Mouse (Mus musculus) liver (tissue): ENCODE data around the gene Kdelr3.

Source experiments
- DNase-seq: peaks from one replicate; pipeline ENCODE4 v3.0.0-alpha.2; 2020; ENCODE audit warnings: mixed read lengths

Kdelr3 gene

GRCm38 (mm10) chr15:79576947-79577346, 60.7 kb downstream of the Kdelr3 start:
- no peak for DNase-seq
